Mouse (Mus musculus) heart, embryonic 15.5 days (tissue): Measurements from ENCODE around the gene Cchcr1. TPM values are rescaled to one million over a fixed set of nuclear protein-coding genes. Genes with fewer than 3 reads are reported as not detected.

Experiments used
- polyA plus RNA-seq: library from polyadenylated mRNA; unstranded; fragments of >200 nt; fragmentation: Nextera tagmentation; extraction: Ambion mirVana; gene quantifications from 2 replicates; pipeline ENCODE4 v1.2.1, GENCODE M21; 2015

The Cchcr1 gene
- polyA plus RNA-seq, 1 experiment from 2014 or later, result 12.8 TPM

Other genes with a start within 250 kb of the Cchcr1 start
- 0.06 and 0.09 TPM in 2 replicates for gene H2-Q1, start 196.7 kb upstream of the Cchcr1 start, polyA plus RNA-seq
- 1.3 and 1.6 TPM in 2 replicates for gene H2-Q2, start 174.9 kb upstream of the Cchcr1 start, polyA plus RNA-seq
- 2.1 and 5.5 TPM in 2 replicates for gene H2-Q4, start 137.5 kb upstream of the Cchcr1 start, polyA plus RNA-seq
- 0.43 and 1.8 TPM in 2 replicates for gene H2-Q6, start 92.2 kb upstream of the Cchcr1 start, polyA plus RNA-seq
- gene H2-Q7, start 77.9 kb upstream of the Cchcr1 start, polyA plus RNA-seq, result 0.98 and 4.0 TPM in 2 replicates
- 0.58 and 2.5 TPM in 2 replicates for gene H2-Q10, start 47.0 kb upstream of the Cchcr1 start, polyA plus RNA-seq
- not detected in 2 replicates for gene Pou5f1, start 11.1 kb upstream of the Cchcr1 start, polyA plus RNA-seq
- gene Tcf19, start 276 bp upstream of the Cchcr1 start, polyA plus RNA-seq, result 51.8 and 63.3 TPM in 2 replicates
- 1.8 and 2.3 TPM in 2 replicates for gene Psors1c2, start 16.1 kb downstream of the Cchcr1 start, polyA plus RNA-seq
- 0.47 and 0.59 TPM in 2 replicates for gene Cdsn, start 35.0 kb downstream of the Cchcr1 start, polyA plus RNA-seq
- gene 2300002M23Rik, start 50.4 kb downstream of the Cchcr1 start, polyA plus RNA-seq, result not detected in 2 replicates
- gene Sfta2, start 84.4 kb downstream of the Cchcr1 start, polyA plus RNA-seq, result 2.7 and 5.6 TPM in 2 replicates
- gene Gm9573, start 109.5 kb downstream of the Cchcr1 start, polyA plus RNA-seq, result not detected in 2 replicates
- gene Mucl3, start 126.6 kb downstream of the Cchcr1 start, polyA plus RNA-seq, result 0.22 and 0.23 TPM in 2 replicates
- gene Vars2, start 150.5 kb downstream of the Cchcr1 start, polyA plus RNA-seq, result 11.1 and 16.2 TPM in 2 replicates
- gene Gtf2h4, start 156.6 kb downstream of the Cchcr1 start, polyA plus RNA-seq, result 21.3 and 28.7 TPM in 2 replicates
- gene Ddr1, start 187.5 kb downstream of the Cchcr1 start, polyA plus RNA-seq, result 109 and 125 TPM in 2 replicates